Mouse (Mus musculus) midbrain, postnatal 0 days (tissue): ENCODE measurements around the gene Hrh3. TPM values are rescaled to one million over a fixed set of nuclear protein-coding genes. Genes with fewer than 3 reads are reported as not detected.

Experiments
- ATAC-seq: fragments of 200-750 bp; cut with Nextera tagmentation; 2 replicates; pipeline ENCODE4 v1.8.0; 2017; ENCODE audit warnings: moderate number of reproducible peaks, mild to moderate bottlenecking, moderate TSS enrichment, moderate library complexity; ENCODE audit not compliant: low FRiP score
- DNase-seq: peaks from one replicate; pipeline ENCODE4 v3.0.0-alpha.2; 2015; ENCODE audit warnings: low spot score
- H3K27ac ChIP-seq: fragments of 300-500 bp; sonication (generic); 2 replicates; pipeline ENCODE4 v1.5.1; 2014; ENCODE audit warnings: low read depth, mild to moderate bottlenecking, low read length, mixed read lengths
- H3K27me3 ChIP-seq: fragments of 300-500 bp; sonication (generic); 2 replicates; pipeline ENCODE4 v1.6.1; 2014; ENCODE audit warnings: low read length, control low read depth, mixed read lengths; ENCODE audit not compliant: insufficient read depth
- H3K36me3 ChIP-seq: fragments of 300-500 bp; sonication (generic); 2 replicates; pipeline ENCODE4 v1.6.1; 2014; ENCODE audit warnings: low read length, control low read depth, mixed read lengths; ENCODE audit not compliant: insufficient read depth
- H3K4me1 ChIP-seq: fragments of 300-500 bp; sonication (generic); 2 replicates; pipeline ENCODE4 v1.6.1; 2014; ENCODE audit warnings: mild to moderate bottlenecking, control low read depth, antibody characterized with exemption, low read length, mixed read lengths; ENCODE audit not compliant: insufficient read depth
- H3K4me2 ChIP-seq: fragments of 300-500 bp; sonication (generic); 2 replicates; pipeline ENCODE4 v1.6.1; 2014; ENCODE audit warnings: low read depth, mild to moderate bottlenecking, low read length, mixed read lengths; ENCODE audit not compliant: poor library complexity, severe bottlenecking
- H3K4me3 ChIP-seq: fragments of 300-500 bp; sonication (generic); 2 replicates; pipeline ENCODE4 v1.5.1; 2014; ENCODE audit warnings: low read depth, mild to moderate bottlenecking, low read length, moderate library complexity
- H3K9ac ChIP-seq: fragments of 300-500 bp; sonication (generic); replicated peaks from 2 replicates; pipeline ENCODE4 v1.6.1; 2014; ENCODE audit warnings: mild to moderate bottlenecking, low read length, moderate library complexity, mixed read lengths; ENCODE audit not compliant: poor library complexity, severe bottlenecking
- H3K9me3 ChIP-seq: fragments of 300-500 bp; sonication (generic); 2 replicates; pipeline ENCODE4 v1.6.1; 2016; ENCODE audit warnings: low read length, control low read depth
- CTCF ChIP-seq: IDR thresholded peaks from 2 replicates; pipeline ENCODE4 v1.5.1; 2016; ENCODE audit warnings: antibody characterized with exemption, mild to moderate bottlenecking
- WGBS: fragments of 180-500 bp; shearing (Covaris S2); extraction: QIAGEN DNeasy Blood & Tissue Kit; methylation state at CpG from one replicate; pipeline ENCODE4 v1.1.7; 2014; 5-methylcytosine and 5-hydroxymethylcytosine counted together
- polyA plus RNA-seq: library from polyadenylated mRNA; unstranded; fragments of >200 nt; fragmentation: Nextera tagmentation; extraction: Ambion mirVana; gene quantifications from 2 replicates; pipeline ENCODE4 v1.2.1, GENCODE M21; 2015
- total RNA-seq: library from RNA; depleted of rRNA; stranded (reverse); fragments of >200 nt; gene quantifications from 2 replicates; pipeline ENCODE4 v1.2.3, GENCODE M21; 2014

Hrh3 gene
- total and polyA plus RNA-seq, 2 experiments from 2014 or later: 6.2 to 9.3 TPM

DNA sequence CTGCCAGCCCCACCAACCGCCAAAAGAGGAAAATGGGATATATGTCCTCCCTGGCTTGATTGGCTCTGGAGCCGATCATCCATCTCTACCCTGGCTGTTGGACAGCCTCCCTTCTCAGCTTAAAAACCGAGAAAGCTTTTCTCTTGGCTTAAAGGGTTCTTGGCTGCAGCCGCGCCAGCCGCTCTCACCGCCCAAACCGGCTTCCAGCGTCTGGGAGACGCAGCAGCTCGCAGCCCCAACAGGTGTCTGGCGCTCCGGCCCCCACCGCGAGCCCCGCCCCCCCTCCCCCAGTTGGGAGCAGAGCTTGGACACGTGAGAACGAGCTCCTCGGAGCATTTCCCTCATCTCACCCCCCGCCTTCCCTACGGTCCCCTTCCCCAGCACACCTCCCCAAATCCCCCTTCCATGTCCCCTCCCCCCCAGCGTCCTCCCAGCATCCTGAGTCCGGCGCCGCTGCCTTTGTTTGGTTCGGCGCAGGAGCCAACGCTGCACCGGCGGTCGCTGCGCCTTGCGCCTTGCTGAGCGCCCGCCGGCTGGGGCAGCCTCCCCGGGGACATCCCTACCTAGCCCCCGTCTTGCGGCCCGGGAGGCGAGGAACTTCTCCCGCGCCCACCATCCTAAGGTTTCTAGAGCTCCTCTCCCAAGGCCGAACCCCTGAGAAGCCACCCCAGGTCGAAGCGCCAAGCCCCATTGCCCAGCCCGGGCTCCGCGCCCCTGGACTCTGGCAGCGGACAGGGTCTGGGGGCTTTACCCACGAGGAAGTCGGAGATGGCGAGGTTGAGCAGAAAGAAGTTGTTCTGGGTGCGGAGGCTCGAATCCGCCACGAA is 924 bp downstream of the Hrh3 start:
- WGBS: 1% methylated on average over 56 of the region's 57 CpGs
- Histone ChIP-seq H3K9ac (peak overlapping the region; percentile 59), H3K4me2 (peak overlapping the region; percentile 93), H3K9me3 (no peaks in the 10 kb centered on the region), H3K36me3 (no peaks in the 10 kb centered on the region), H3K27ac (no peak overlapping the region), H3K27me3 (peaks cover 13% of the 10 kb centered on the region; the same call in 1 of the 2 replicates), H3K4me1 (no peaks in the 10 kb centered on the region), H3K4me3 (peak overlapping the region; percentile 58)
- TF ChIP-seq CTCF: no peak
- ATAC-seq (peak; percentile 26; the same call in 1 of the 2 replicates), DNase-seq (peak; percentile 45)

DNA sequence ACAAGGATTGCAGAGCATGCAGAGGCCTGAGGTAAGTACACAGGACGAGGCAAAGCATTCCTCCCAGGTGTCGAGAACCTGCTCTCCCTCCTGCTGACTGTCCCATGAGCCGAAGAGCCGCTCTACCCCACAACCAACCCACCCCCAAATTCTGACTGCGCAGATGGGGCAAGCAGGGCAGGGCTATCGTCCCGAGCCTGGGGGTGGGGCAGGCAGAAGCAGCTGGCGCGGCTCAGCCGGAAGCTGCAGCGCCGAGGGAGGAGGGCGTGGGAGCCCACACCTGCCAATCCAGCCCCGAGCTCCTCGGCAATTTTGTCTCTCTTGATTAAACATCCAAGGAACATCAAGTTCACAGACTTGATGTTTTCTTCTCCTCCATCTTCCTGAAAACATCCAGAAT is 4.8 kb downstream of the Hrh3 start:
- H3K36me3 ChIP-seq: no peaks in the 10 kb centered on the region
- H3K9ac ChIP-seq: no peak overlapping the region
- no peak overlapping the region for H3K27ac ChIP-seq
- H3K27me3 ChIP-seq: peaks cover 12% of the 10 kb centered on the region
- no peaks in the 10 kb centered on the region for H3K4me1 ChIP-seq
- no peak for TF ChIP-seq CTCF
- no peak for DNase-seq
- no peaks in the 10 kb centered on the region for H3K9me3 ChIP-seq
- H3K4me2 ChIP-seq: 0 out of 2 replicates have a peak overlapping the region, but pooled peaks have one; percentile 18
- H3K4me3 ChIP-seq: no peak overlapping the region
- ATAC-seq: no peak
- WGBS: 15% methylated on average over 15 of the region's 15 CpGs

DNA sequence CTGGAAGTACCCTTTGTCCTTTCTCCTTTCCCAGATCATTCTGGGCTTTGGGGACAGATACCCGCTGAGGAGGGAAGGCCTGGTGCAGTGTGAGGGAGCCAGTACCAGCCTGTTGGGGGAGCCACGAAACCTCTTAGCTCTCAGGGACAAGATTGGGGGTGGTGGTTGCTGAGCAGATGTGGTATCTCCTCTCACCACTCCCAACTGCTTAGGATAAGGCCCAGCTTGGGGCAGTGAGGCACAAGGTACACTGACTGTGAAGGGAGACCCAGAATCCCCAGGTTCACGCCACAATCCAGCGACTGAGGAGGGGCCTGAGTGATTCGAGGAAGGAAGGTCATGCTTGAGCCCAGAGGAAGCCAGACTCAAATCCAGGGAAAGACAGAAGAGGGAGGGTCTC is 6.1 kb downstream of the Hrh3 start:
- Histone ChIP-seq H3K4me1 (no peaks in the 10 kb centered on the region), H3K27ac (no peak overlapping the region), H3K36me3 (no peaks in the 10 kb centered on the region), H3K4me3 (no peak overlapping the region), H3K9me3 (no peaks in the 10 kb centered on the region), H3K9ac (no peak overlapping the region), H3K27me3 (peaks cover 12% of the 10 kb centered on the region), H3K4me2 (no peak overlapping the region)
- peak; percentile 26; the same call in 1 of the 2 replicates for TF ChIP-seq CTCF
- ATAC-seq: no peak
- WGBS: 43% methylated on average over 5 of the region's 5 CpGs
- DNase-seq: no peak

DNA sequence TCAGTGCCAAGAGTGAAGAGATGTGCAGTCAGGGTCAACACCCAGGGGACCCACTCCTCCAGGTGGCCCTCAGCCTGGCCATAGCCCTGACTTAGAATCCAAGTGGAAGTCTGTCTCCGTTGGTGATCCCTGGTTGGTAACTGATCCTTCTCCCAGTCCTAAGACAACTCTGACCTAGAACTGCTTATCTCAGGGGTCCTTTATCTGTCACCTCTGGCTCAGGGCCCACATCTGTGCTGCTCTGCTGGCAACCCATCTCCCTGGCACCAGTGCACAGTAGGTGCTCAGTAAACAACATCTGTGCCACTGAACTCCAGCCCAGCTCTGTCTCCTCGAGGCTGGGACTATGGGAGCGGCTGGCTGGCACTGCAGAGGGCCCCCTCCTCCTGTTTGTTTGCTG is 6.7 kb downstream of the Hrh3 start:
- WGBS: 51% methylated on average over 3 of the region's 3 CpGs

DNA sequence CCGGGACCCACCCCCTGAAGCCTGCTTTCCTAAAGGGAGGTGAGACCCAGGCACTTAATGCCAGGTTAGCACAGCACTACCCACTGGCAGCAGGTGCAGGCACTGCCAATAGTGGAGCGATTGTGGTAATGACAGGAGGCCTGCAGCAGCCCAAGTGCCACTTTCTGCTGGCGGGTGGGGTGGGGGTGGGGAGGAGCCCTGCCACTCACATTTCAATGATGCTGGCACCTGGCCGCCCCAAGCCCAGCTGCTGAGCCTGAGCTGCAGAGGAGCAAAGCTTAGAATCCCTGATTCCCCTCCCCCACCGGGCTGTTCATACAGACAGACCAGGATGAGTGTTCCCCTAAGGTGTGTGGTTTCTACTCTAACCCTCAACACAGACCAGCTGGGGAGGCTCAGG is 8.6 kb downstream of the Hrh3 start:
- 39% methylated on average over 5 of the region's 5 CpGs for WGBS
- DNase-seq: no peak
- Histone ChIP-seq H3K4me3 (no peak overlapping the region), H3K4me1 (no peaks in the 10 kb centered on the region), H3K9ac (no peak overlapping the region), H3K36me3 (no peaks in the 10 kb centered on the region), H3K27ac (no peak overlapping the region), H3K4me2 (no peak overlapping the region), H3K27me3 (peaks cover 6% of the 10 kb centered on the region), H3K9me3 (no peaks in the 10 kb centered on the region)
- no peak for ATAC-seq
- TF ChIP-seq CTCF: no peak

More for the DNA sequence above, 6.7 kb downstream of the Hrh3 start:
- Histone ChIP-seq H3K4me3 (no peak overlapping the region), H3K4me1 (no peaks in the 10 kb centered on the region), H3K27me3 (peaks cover 12% of the 10 kb centered on the region), H3K36me3 (no peaks in the 10 kb centered on the region), H3K9me3 (no peaks in the 10 kb centered on the region), H3K9ac (no peak overlapping the region), H3K4me2 (no peak overlapping the region), H3K27ac (no peak overlapping the region)
- no peak for ATAC-seq
- DNase-seq: no peak
- no peak for TF ChIP-seq CTCF

DNA sequence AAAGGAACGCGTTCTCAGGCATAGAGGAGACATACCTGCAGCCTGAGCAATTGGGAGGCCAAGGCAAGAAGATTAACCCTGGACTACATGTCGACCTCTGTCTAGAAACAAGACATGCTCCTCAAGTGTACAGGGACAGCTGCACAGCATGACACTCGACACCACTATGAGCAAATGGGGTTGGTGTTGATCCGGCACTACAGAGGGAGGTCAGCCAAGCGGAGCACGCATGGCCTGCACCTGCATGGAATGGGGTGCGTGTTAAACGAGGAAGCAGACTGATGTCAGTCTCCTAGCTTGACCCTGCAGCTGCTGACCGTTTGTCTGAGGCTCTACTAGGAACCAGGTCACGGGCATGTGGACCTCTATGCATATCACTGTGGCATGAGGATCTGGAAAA is 14.0 kb downstream of the Hrh3 start:
- DNase-seq: no peak
- no peak for TF ChIP-seq CTCF
- H3K4me3 ChIP-seq: no peak overlapping the region
- ATAC-seq: no peak
- H3K27ac ChIP-seq: no peak overlapping the region
- H3K27me3 ChIP-seq: no peaks in the 10 kb centered on the region
- no peaks in the 10 kb centered on the region for H3K9me3 ChIP-seq
- WGBS: 73% methylated on average over 11 of the region's 11 CpGs
- H3K4me1 ChIP-seq: no peaks in the 10 kb centered on the region
- H3K36me3 ChIP-seq: peaks cover 7% of the 10 kb centered on the region; the same call in 1 of the 2 replicates
- H3K9ac ChIP-seq: no peak overlapping the region
- H3K4me2 ChIP-seq: no peak overlapping the region
